Mouse (Mus musculus) T-cell, adult 2 months (primary cell): Measurements from ENCODE around the gene Gldc.
"Not testable (repeated sequence)": the region's sequence is repeated elsewhere in the genome, so short reads cannot be mapped to it uniquely, and the experiment has no call there.

Experiments
- DNase-seq: peaks from one replicate; pipeline ENCODE4 v3.0.0; 2022; ENCODE audit warnings: low spot score

The Gldc gene

GRCm38 (mm10) chr19:30174919-30175571, at the start of gene Gldc:
TSS of gene Gldc (minus strand) at chr19:30175429.
- DNase-seq = no peak

- DNase-seq = not testable (repeated sequence)
Measured at GRCm38 (mm10) chr19:30222593-30222992, 47.4 kb upstream of the Gldc start.

GRCm38 (mm10) chr19:30217335-30217734, 42.1 kb upstream of the Gldc start:
- no peak for DNase-seq

GRCm38 (mm10) chr19:30216186-30216585, 41.0 kb upstream of the Gldc start:
- no peak for DNase-seq

GRCm38 (mm10) chr19:30215736-30216135, 40.5 kb upstream of the Gldc start:
- not testable (repeated sequence) for DNase-seq

GRCm38 (mm10) chr19:30214026-30214425, 38.8 kb upstream of the Gldc start:
- DNase-seq = no peak

GRCm38 (mm10) chr19:30209006-30209405, 33.8 kb upstream of the Gldc start:
- DNase-seq = not testable (repeated sequence)

- no peak for DNase-seq
Measured at GRCm38 (mm10) chr19:30206981-30207380, 31.8 kb upstream of the Gldc start.

- DNase-seq = no peak
Measured at GRCm38 (mm10) chr19:30205874-30206273, 30.6 kb upstream of the Gldc start.

- no peak for DNase-seq
Measured at GRCm38 (mm10) chr19:30205159-30205816, 30.1 kb upstream of the Gldc start.

- DNase-seq = no peak
Measured at GRCm38 (mm10) chr19:30202177-30202576, 26.9 kb upstream of the Gldc start.

- DNase-seq = no peak
Measured at GRCm38 (mm10) chr19:30194999-30195398, 19.8 kb upstream of the Gldc start.

GRCm38 (mm10) chr19:30187232-30187631, 12.0 kb upstream of the Gldc start:
- no peak for DNase-seq

GRCm38 (mm10) chr19:30185536-30185935, 10.3 kb upstream of the Gldc start:
- DNase-seq = no peak

- no peak for DNase-seq
Measured at GRCm38 (mm10) chr19:30179979-30180378, 4.8 kb upstream of the Gldc start.

GRCm38 (mm10) chr19:30174074-30174670, 1.1 kb downstream of the Gldc start:
- no peak for DNase-seq

- DNase-seq = no peak
Measured at GRCm38 (mm10) chr19:30171346-30172055, 3.7 kb downstream of the Gldc start.

GRCm38 (mm10) chr19:30170319-30170718, 4.9 kb downstream of the Gldc start:
- DNase-seq = no peak

GRCm38 (mm10) chr19:30166801-30167505, 8.3 kb downstream of the Gldc start:
- DNase-seq = no peak

- DNase-seq = no peak
Measured at GRCm38 (mm10) chr19:30164228-30164627, 11.0 kb downstream of the Gldc start.

- no peak for DNase-seq
Measured at GRCm38 (mm10) chr19:30162808-30163207, 12.4 kb downstream of the Gldc start.

GRCm38 (mm10) chr19:30160021-30160420, 15.2 kb downstream of the Gldc start:
- DNase-seq = no peak
